Mouse (Mus musculus) neutrophil, adult 65 days (primary cell): ENCODE data around the gene Prmt7. TPM values are rescaled to one million over a fixed set of nuclear protein-coding genes. Genes with fewer than 3 reads are reported as not detected.

Source experiments
- total RNA-seq: library from RNA; stranded (reverse); gene quantifications from 2 replicates; pipeline ENCODE4 v1.2.4, GENCODE M21; 2023

The Prmt7 gene
- 4.2 and 4.6 TPM in 2 replicates for total RNA-seq

DNA sequence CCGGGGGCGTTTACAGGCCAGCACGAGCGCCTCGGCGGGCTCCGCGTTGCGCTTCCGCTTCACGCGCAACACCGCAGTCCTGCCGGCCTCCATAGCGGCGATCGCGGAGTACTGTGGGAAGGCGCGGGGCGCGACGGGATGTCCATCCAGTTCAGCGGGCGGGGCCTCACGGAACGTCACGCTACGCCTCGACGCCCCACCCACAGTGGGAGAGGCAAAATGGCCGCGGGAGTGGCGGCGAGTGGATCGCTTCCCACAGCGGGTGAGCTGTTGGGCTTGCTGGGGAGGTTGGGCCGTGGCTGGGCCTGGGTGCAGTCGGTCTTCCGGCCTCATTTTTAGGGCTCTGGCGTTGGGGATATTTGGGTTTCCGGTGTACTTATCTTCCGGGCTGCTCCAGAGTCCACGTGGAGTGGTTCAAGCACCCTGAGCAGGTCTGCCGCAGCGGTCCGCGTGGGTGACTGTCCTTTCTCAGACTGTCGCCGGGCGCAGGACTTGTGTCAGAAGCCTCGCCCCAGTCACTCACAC lies at the start of gene Prmt7, which contains the start of gene Slc7a6os:
Gene Prmt7 (plus strand): TSS at position 116 of the 525 bp plus-strand sequence.
Gene Slc7a6os (minus strand): TSS at position 115 of the 525 bp plus-strand sequence.

DNA sequence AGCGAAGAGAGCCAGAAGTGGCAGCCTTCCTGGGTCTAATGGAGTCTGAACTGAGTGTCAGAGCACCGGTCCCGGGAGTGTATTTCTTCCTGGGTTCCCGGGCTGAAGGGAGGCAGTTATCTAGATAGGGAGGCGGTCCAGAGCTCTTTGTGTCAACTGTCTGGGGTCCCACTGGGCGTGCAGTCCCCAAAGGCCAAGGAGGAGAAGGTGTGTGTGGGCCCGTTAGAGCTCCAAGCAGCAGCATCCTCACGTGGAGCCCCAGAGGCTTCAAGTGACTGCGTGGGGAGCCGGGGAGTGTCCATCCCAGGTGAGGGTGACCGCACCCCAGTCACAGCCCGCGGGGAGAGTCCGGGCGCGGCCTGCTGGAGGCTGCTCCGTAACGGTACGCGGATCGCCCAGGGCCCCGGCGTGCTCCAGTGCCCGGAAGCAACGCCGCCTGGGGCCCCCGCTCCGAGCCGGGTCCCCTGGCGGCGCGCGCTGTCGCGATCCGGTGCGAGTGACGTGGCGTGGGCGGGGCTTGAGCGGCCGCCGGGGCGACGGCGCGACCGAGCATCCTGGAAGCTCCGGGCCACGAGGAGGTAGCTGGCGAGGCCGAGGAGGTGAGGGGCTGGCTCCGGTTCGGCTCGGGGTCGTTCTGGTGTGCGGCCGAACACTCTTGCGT lies 42.2 kb upstream of the Prmt7 start, which contains the start of gene Slc7a6:
Gene Slc7a6 (plus strand): TSS at position 502 of the 661 bp plus-strand sequence.

Other genes starting within 250 kb of the Prmt7 start
- gene Slc12a4, start 244.8 kb upstream of the Prmt7 start, total RNA-seq, result 5.3 and 7.5 TPM in 2 replicates
- not detected in 2 replicates for gene Dpep3, start 231.5 kb upstream of the Prmt7 start, total RNA-seq
- 2.4 and 2.8 TPM in 2 replicates for gene Dus2, start 219.6 kb upstream of the Prmt7 start, total RNA-seq
- gene Dpep2nb, start 205.0 kb upstream of the Prmt7 start, total RNA-seq, result not detected in 2 replicates
- gene Ddx28, start 199.1 kb upstream of the Prmt7 start, total RNA-seq, result 12.2 and 15.5 TPM in 2 replicates
- 47.1 and 48.2 TPM in 2 replicates for gene Nfatc3, start 152.1 kb upstream of the Prmt7 start, total RNA-seq
- not detected in 2 replicates for gene Esrp2, start 74.0 kb upstream of the Prmt7 start, total RNA-seq
- gene Pla2g15, start 60.5 kb upstream of the Prmt7 start, total RNA-seq, result 10.0 and 11.7 TPM in 2 replicates
- 4.4 and 6.2 TPM in 2 replicates for gene Slc7a6, start 42.1 kb upstream of the Prmt7 start, total RNA-seq
- 26.2 and 37.8 TPM in 2 replicates for gene Slc7a6os, start within 50 bp of the Prmt7 start, total RNA-seq
- 0.41 and 0.44 TPM in 2 replicates for gene Smpd3, start 127.1 kb downstream of the Prmt7 start, total RNA-seq
- 1.5 and 2.0 TPM in 2 replicates for gene Zfp90, start 204.4 kb downstream of the Prmt7 start, total RNA-seq